Mouse (Mus musculus): ENCODE data around the gene F13b. TPM values are rescaled to one million over a fixed set of nuclear protein-coding genes. Genes with fewer than 3 reads are reported as not detected.

The F13b gene
- polyA plus RNA-seq (2017; shearing (Covaris generic)) = not detected

GRCm38 (mm10) chr1:139501258-139501752, at the start of gene F13b:
Gene F13b (plus strand): TSS chr1:139501702.

GRCm38 (mm10) chr1:139454340-139455225, 46.9 kb upstream of the F13b start, which contains the start of gene Aspm:
Gene Aspm (plus strand): TSS chr1:139454772.

GRCm38 (mm10) chr1:139560024-139560423, 58.5 kb downstream of the F13b start, which contains the start of gene Cfhr1:
Gene Cfhr1 (minus strand): TSS chr1:139560272.

Other genes starting within 250 kb of the F13b start
- gene Crb1, start 124.6 kb upstream of the F13b start, polyA plus RNA-seq (2017; shearing (Covaris generic)) = 0.06 TPM
- 10.8 TPM for gene Zbtb41, start 79.4 kb upstream of the F13b start, polyA plus RNA-seq (2017; shearing (Covaris generic))
- 2.1 TPM for gene Aspm, start 46.9 kb upstream of the F13b start, polyA plus RNA-seq (2017; shearing (Covaris generic))
- gene Cfhr1, start 58.6 kb downstream of the F13b start, polyA plus RNA-seq (2017; shearing (Covaris generic)) = not detected

Data from activated CD4-positive, CD25-positive, alpha-beta regulatory T cell, adult 9 weeks (primary cell).